Mouse (Mus musculus) small intestine, adult 2 months (tissue): ENCODE measurements around the gene Tnfsf8. TPM values are rescaled to one million over a fixed set of nuclear protein-coding genes. Genes with fewer than 3 reads are reported as not detected.

Experiments used
- H3K27ac ChIP-seq: fragments of 200-500 bp; 2 replicates; pipeline ENCODE4 v1.5.1; 2012; ENCODE audit warnings: low read depth, low read length, control low read depth, inconsistent platforms; ENCODE audit not compliant: insufficient read depth
- H3K27me3 ChIP-seq: fragments of 200-500 bp; 2 replicates; pipeline ENCODE4 v1.6.1; 2012; ENCODE audit warnings: mild to moderate bottlenecking, moderate library complexity, low read length, inconsistent platforms; ENCODE audit not compliant: control insufficient read depth, insufficient read depth
- H3K36me3 ChIP-seq: fragments of 200-500 bp; 2 replicates; pipeline ENCODE4 v1.6.1; 2012; ENCODE audit warnings: mild to moderate bottlenecking, low read length, control low read depth, inconsistent platforms; ENCODE audit not compliant: control insufficient read depth, insufficient read depth
- H3K4me1 ChIP-seq: fragments of 200-500 bp; 2 replicates; pipeline ENCODE4 v1.6.1; 2012; ENCODE audit warnings: low read length, inconsistent platforms, mixed read lengths; ENCODE audit not compliant: control insufficient read depth, insufficient read depth, insufficient read length
- H3K4me3 ChIP-seq: fragments of 200-500 bp; 2 replicates; pipeline ENCODE4 v1.5.1; 2012; ENCODE audit warnings: low read depth, mild to moderate bottlenecking, control low read depth, inconsistent platforms, low read length, moderate library complexity
- CTCF ChIP-seq: fragments of 200-500 bp; IDR thresholded peaks from 2 replicates; pipeline ENCODE4 v1.5.1; 2012; ENCODE audit warnings: low read depth, mild to moderate bottlenecking, control low read depth, inconsistent platforms, low read length, moderate library complexity, mixed read lengths; ENCODE audit not compliant: insufficient replicate concordance, insufficient read length; ENCODE audit errors: extremely low read depth
- POLR2A ChIP-seq: fragments of 200-500 bp; IDR thresholded peaks from 2 replicates; pipeline ENCODE4 v1.6.1; 2012; ENCODE audit warnings: low read depth, mild to moderate bottlenecking, control low read depth, inconsistent platforms, low read length, moderate library complexity
- WGBS: fragments of 180-500 bp; shearing (Covaris S2); methylation state at CpG from one replicate; pipeline ENCODE4 v1.1.7; 2018; 5-methylcytosine and 5-hydroxymethylcytosine counted together
- polyA plus RNA-seq: library from polyadenylated mRNA; depleted of rRNA; stranded (reverse); fragments of >200 nt; gene quantifications from 2 replicates; pipeline ENCODE4 v1.2.3, GENCODE M21; 2012

The Tnfsf8 gene
- polyA plus RNA-seq, 1 experiment: 0.13 TPM

- peak; percentile 22; the same call in 1 of the 2 replicates for TF ChIP-seq CTCF
- TF ChIP-seq POLR2A: no peak
- H3K4me3 ChIP-seq: no peak overlapping the region
- no peaks in the 10 kb centered on the region for H3K36me3 ChIP-seq
- no peaks in the 10 kb centered on the region for H3K4me1 ChIP-seq
- no peaks in the 10 kb centered on the region for H3K27me3 ChIP-seq
- 25% methylated on average over 5 of the region's 5 CpGs for WGBS
- H3K27ac ChIP-seq: no peak overlapping the region
Observed at GRCm38 (mm10) chr4:63840457-63840856, 20.7 kb downstream of the Tnfsf8 start.

GRCm38 (mm10) chr4:63823136-63823535 lies 38.0 kb downstream of the Tnfsf8 start:
- Histone ChIP-seq H3K27me3 (no peaks in the 10 kb centered on the region), H3K4me3 (no peak overlapping the region), H3K27ac (no peak overlapping the region), H3K4me1 (no peaks in the 10 kb centered on the region), H3K36me3 (no peaks in the 10 kb centered on the region)
- 72% methylated on average over 4 of the region's 4 CpGs for WGBS
- TF ChIP-seq CTCF: no peak
- no peak for TF ChIP-seq POLR2A

- no peaks in the 10 kb centered on the region for H3K4me1 ChIP-seq
- TF ChIP-seq POLR2A (no peak), CTCF (no peak)
- H3K36me3 ChIP-seq: no peaks in the 10 kb centered on the region
- H3K27me3 ChIP-seq: no peaks in the 10 kb centered on the region
- no peak overlapping the region for H3K27ac ChIP-seq
- no peak overlapping the region for H3K4me3 ChIP-seq
Observed at GRCm38 (mm10) chr4:63817505-63817904, 43.6 kb downstream of the Tnfsf8 start.

DNA sequence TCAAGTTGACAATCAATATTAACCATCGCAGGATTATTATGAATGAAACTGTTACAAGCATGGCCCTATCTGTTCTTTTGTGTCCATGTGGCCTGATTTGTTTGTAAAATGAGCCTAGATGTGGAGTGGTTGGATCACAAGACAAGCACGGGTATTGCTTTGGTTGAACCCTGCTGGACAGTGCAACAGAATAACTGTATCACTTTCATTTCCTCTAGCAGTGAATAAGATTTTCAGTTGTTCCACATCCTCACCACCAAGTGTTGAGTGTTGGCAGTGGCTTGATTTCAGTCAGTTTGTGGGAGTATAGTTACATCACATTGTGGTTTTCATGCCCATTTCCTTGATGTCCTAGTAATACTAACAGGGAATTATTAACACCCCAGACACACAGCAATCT lies 45.5 kb downstream of the Tnfsf8 start:
- no peaks in the 10 kb centered on the region for H3K36me3 ChIP-seq
- WGBS: 78% methylated on average over 2 of the region's 2 CpGs
- no peak for TF ChIP-seq POLR2A
- TF ChIP-seq CTCF: no peak
- H3K27ac ChIP-seq: no peak overlapping the region
- H3K4me1 ChIP-seq: no peaks in the 10 kb centered on the region
- H3K4me3 ChIP-seq: no peak overlapping the region
- H3K27me3 ChIP-seq: no peaks in the 10 kb centered on the region

GRCm38 (mm10) chr4:63798083-63798482 lies 63.1 kb downstream of the Tnfsf8 start:
- H3K4me3 ChIP-seq: no peak overlapping the region
- H3K36me3 ChIP-seq: no peaks in the 10 kb centered on the region
- WGBS: 79% methylated on average over 1 of the region's 1 CpGs
- no peaks in the 10 kb centered on the region for H3K27me3 ChIP-seq
- TF ChIP-seq POLR2A: no peak
- no peaks in the 10 kb centered on the region for H3K4me1 ChIP-seq
- no peak overlapping the region for H3K27ac ChIP-seq

GRCm38 (mm10) chr4:63796527-63796926 lies 64.6 kb downstream of the Tnfsf8 start:
- TF ChIP-seq CTCF (no peak), POLR2A (no peak)
- H3K4me1 ChIP-seq: no peaks in the 10 kb centered on the region
- no peaks in the 10 kb centered on the region for H3K27me3 ChIP-seq
- no peaks in the 10 kb centered on the region for H3K36me3 ChIP-seq
- H3K4me3 ChIP-seq: no peak overlapping the region
- 90% methylated on average over 1 of the region's 1 CpGs for WGBS
- no peak overlapping the region for H3K27ac ChIP-seq

- TF ChIP-seq CTCF (no peak), POLR2A (no peak)
- 92% methylated on average over 3 of the region's 3 CpGs for WGBS
- Histone ChIP-seq H3K4me3 (no peak overlapping the region), H3K27ac (no peak overlapping the region), H3K36me3 (no peaks in the 10 kb centered on the region), H3K4me1 (no peaks in the 10 kb centered on the region), H3K27me3 (no peaks in the 10 kb centered on the region)
Observed at GRCm38 (mm10) chr4:63792328-63792727, 68.8 kb downstream of the Tnfsf8 start.

GRCm38 (mm10) chr4:63785466-63785865 lies 75.7 kb downstream of the Tnfsf8 start:
- no peaks in the 10 kb centered on the region for H3K36me3 ChIP-seq
- no peak overlapping the region for H3K27ac ChIP-seq
- no peaks in the 10 kb centered on the region for H3K27me3 ChIP-seq
- 45% methylated on average over 2 of the region's 2 CpGs for WGBS
- no peaks in the 10 kb centered on the region for H3K4me1 ChIP-seq
- no peak overlapping the region for H3K4me3 ChIP-seq
- no peak for TF ChIP-seq CTCF
- TF ChIP-seq POLR2A: no peak
